Mouse (Mus musculus): ENCODE measurements around the gene Ptgds. TPM values are rescaled to one million over a fixed set of nuclear protein-coding genes. Genes with fewer than 3 reads are reported as not detected.

The Ptgds gene
- total RNA-seq, 2 experiments from 2014 or later, result 1,926 to 2,241 TPM

DNA sequence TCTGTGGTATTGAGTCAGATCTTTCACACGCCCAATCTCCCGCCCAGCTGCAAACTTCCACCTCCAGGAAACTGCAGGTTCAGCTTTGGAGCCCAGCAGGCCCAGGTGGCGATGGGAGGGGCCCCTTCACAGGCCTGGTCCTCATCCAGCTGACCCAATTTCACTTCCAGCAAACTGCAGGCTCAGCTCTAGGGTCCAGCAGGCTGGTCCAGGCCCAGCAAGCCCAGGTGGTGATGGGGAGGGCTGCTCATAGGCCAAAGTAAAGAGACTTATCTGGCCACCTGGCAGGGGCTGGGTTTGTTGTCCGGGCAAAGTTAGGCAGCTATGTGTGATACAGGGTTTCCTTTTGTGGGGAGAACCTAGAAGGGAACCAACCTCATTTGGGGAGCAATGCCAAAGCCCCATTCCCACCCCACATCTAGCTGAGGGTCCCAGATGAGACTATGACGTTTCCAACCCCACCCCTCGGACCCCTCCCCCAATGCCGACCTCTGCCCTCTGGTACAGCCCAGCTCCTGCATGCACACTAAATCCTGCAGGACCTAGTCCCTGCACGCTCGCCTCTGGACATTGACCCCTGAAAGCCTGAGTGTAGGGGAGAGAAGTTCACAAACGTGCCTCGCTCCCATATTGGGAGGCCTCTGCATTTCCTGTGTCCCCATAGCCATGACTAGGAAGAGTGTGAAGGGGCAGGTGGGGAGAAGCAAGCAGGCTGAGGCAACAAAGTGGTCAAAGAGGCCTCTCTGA, 15.2 kb upstream of the Ptgds start:
- intact Hi-C loops (cut with DNase I), result loop anchor here (10.0 kb wide), 1 partner anchor 60 kb away; the partner anchor contains the start of genes Abca2 and Fut7
- DNase-seq (ENCODE audit: low spot score in 2 of 2), result no peak

GRCm38 (mm10) chr2:25482969-25483368, 13.1 kb upstream of the Ptgds start:
- DNase-seq (ENCODE audit: low spot score in 2 of 2), result no peak
- intact Hi-C loops (cut with DNase I), result loop anchor here (10.0 kb wide), 1 partner anchor 58 kb away; the partner anchor contains the start of genes Abca2 and Fut7

- intact Hi-C loops (cut with DNase I), result loop anchor here (10.0 kb wide), 1 partner anchor 56 kb away; the partner anchor contains the start of genes Abca2 and Fut7
Measured at GRCm38 (mm10) chr2:25480541-25480940, 10.7 kb upstream of the Ptgds start.

GRCm38 (mm10) chr2:25479551-25480311, 9.9 kb upstream of the Ptgds start:
- no peak for DNase-seq (ENCODE audit: low spot score in 2 of 2)
- intact Hi-C loops (cut with DNase I), result loop anchor here (10.0 kb wide), 1 partner anchor 55 kb away; the partner anchor contains the start of genes Abca2 and Fut7

More at GRCm38 (mm10) chr2:25480541-25480940, 10.7 kb upstream of the Ptgds start:
- no peak for DNase-seq (ENCODE audit: low spot score in 2 of 2)

DNA sequence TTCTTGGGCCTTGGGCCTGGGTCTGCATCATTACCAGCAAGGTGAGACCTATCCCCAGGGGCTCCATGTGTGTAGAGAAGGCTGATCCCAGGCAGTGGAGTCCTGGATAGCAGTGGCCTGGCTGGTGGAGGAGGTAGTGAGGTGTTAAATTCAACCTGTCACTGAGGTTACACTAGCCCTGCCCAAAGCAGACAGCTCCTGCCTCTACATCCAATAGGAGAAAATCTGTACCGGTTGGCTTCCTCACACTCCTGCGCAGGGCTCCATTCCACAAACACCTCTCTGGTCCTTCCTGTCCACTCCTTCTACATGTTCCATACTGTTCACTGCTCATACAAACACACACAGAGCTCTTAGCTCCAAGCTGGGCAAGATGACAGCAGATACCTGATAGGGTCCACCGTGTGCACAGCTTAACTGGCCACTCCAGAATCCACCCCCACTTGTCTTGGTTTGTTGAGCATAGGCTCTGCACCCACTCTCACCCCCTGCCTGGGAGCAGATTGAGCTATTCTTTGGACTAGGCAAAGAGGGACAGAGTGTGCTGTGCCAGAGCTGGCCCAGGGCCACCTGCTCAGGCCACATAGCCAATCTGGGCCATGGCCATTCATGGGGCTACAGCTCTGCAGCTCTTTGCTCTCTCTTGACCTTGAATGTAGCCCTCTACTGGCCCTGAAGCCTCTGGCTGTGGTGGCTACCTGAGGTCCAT, 8.3 kb upstream of the Ptgds start:
- intact Hi-C loops (cut with DNase I), result no loop called here
- no peak for DNase-seq (ENCODE audit: low spot score in 2 of 2)

DNA sequence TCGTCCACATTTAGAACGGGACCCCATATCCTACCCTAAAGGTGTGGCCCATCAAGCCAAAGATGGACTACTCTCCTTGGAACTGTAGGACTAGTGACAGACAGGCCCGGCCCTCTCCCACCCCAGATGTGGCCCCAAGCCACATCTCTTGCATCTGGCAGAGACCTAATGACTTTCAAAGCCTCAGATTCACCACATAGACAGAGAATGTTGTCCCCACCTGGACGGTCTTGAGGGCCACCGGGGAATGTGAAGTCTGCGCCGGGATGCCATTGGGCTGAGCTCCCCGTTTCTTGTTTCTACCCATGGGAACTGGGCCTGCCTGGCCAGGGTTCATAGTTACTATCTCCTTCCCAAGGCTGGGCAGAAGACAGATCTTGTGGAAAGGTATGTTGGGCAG, 7.7 kb upstream of the Ptgds start:
- no peak for DNase-seq (ENCODE audit: low spot score in 2 of 2)
- intact Hi-C loops (cut with DNase I), result no loop called here

DNA sequence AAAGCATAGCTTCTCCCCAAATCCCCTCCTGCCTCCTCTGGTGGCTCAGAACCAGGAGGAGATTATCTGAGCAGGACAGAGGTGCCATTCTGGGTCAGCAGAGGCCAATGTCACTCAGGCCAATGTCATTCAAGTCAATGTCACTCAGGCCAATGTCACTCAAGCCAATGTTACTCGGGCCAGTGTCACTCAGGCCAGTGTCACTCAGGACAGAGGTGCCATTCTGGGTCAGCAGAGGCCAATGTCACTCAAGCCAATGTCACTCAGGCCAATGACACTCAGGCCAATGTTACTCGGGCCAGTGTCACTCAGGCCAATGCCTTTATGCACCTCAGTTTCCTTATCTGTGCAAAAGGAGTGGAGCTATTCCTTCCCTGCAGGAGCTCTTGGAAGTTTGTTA, 2.7 kb upstream of the Ptgds start:
- DNase-seq (ENCODE audit: low spot score in 2 of 2), result no peak
- intact Hi-C loops (cut with DNase I), result no loop called here

DNA sequence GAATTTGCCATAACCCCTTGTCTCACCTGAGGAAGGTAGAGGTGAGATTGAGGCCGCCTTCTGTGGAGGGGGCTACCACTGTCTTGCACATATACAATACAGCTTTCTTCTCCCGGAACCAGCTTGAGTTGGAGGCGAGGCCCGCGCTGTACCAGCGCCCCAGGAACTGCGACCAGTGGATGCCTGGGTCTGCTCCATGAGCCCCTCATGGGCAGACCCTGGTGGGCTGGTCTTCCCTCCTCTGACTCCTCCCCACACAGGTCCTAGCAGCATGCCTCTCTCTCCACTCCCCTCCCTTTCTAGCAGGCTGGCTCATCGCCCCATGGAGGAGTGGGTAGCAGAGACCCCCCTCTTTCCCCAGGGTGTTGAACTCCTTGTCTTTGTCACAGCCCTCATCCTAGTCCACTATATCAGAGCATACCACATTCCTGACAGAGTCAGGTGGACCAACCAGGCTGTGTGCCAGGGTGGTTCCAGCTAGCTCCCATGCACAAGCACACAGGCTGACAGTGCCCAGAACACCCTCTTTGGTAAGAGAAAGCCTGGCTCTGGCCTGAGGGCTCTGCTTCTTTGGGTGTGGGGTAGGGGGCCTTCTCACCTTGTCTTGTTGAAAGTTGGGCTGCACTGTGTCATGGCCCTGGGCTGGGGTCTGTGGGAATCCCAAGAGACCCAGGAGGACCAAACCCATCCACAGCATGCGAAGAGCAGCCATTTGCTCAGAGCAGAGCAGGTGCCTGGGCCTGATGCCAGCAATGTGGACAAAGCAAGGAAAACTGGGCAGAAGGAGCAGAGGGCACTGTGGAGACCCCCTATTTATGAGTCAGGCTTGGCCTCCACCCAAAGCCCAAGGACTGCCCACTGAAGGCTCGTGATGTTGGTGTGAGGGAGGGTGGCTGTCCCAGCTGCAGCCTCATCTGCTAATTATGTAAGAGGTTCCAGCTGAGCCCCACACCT, 607 bp downstream of the Ptgds start:
- DNase-seq (ENCODE audit: low spot score in 2 of 2), result peak; percentile 42
- intact Hi-C loops (cut with DNase I), result no loop called here

DNA sequence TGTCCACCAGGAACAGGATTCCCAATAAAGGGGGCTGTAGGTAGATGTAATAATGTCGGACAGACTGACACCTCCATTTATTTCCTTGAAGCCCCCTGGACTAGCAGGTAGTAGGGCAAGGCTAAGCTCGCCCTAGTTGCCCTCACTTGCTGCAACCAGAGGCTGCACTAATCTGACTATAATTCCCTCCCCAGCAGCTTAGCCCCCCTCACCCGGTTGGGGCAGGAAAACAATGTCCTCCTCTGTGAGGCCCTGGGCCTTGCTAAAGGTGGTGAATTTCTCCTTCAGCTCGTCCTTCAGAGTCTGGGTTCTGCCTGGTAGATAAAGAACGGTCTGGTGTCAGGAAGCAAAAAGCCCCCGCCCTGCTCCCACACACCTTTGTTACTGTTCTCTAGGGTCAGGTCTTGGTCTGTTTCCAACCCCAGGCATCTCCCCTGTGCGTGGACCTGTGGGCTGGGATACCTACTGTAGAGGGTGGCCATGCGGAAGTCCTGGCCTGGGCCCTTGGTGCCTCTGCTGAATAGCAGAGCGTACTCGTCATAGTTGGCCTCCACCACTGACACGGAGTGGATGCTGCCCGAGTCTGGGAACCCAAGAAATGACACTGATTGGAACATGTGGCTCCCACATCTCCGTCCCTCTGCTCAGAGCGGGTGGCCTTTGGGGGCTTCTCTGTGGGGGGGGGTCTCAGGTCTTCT, 2.1 kb downstream of the Ptgds start:
- no peak for DNase-seq (ENCODE audit: low spot score in 2 of 2)
- intact Hi-C loops (cut with DNase I), result no loop called here

DNA sequence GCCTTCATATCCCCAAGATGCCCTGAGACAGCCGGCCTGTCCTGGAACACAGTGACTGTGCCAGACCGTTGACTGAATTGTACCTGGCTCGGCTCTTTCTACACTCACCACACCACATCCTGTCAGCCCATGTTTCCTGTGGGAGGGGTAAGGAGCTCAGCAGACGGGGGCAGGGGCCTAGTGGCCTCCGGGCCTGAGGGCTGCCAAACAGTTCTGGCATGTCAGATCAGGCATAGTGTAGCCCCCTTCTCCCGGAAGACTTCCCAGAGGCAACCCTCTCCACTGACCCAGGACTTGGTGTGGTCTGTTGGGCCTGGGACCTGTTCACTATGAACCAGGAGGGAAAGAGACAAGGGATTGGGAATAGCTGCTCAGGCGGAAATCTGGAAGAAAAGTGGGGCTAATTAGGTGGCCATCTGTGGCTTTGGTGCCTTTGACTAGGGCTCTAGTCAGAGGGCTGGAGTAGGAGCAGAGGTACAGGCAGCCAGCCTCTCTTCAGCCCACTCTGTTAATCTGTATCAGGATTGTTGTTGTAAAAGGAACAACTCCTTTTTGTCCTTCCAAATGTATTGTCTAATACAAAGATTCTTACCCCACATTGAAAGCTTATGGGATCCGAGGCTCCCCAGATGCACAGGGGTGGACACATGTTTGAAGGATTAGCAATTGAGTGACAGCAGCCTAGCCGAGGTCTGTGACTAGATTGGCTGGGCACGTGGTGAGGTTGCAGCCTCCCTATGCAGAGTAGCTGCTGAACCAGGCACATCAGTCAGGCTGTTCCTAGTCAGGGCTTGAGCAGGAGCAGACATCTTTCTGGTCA, 3.8 kb downstream of the Ptgds start:
- DNase-seq (ENCODE audit: low spot score in 2 of 2), result no peak
- intact Hi-C loops (cut with DNase I), result no loop called here

DNA sequence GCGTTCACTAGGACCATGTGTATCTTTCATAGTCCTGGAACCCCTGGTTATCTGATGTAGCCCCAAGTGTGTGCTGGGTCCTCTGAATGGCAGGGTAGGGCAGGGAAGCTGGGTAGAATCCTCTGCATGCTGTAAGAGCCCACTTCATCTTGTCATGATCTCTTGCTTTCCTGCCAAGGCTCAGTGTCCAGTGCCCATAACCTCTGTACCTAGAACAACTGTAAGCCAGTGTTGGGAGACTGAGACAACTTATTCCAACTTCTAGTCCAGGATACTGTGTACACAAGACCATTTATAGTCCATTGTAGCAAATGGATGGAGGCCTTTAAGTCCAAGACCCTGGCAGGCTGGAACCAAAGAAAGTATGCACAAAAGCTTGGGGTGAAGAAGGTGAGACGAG, 4.6 kb downstream of the Ptgds start:
- intact Hi-C loops (cut with DNase I), result no loop called here
- no peak for DNase-seq (ENCODE audit: low spot score in 2 of 2)

DNA sequence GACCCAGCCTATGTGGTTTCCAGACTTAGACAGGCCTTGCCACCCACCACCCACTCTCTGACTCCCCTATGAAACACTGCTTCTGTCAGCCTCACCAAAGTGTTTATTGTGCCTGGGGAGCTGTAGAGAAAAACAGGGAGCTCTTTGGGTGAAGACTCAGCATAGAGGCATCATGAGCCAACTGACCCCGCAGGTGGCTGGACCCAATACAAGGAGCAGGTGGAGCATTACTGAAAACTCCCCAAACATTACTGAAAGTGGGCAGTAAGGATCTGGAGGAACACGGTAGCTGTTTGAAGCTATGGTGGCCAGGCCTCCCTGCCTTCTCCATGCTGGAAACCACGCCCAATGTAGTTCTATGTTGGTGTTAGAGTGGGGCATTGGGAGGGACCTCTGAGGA, 6.2 kb downstream of the Ptgds start:
- DNase-seq (ENCODE audit: low spot score in 2 of 2), result no peak
- intact Hi-C loops (cut with DNase I), result no loop called here

DNA sequence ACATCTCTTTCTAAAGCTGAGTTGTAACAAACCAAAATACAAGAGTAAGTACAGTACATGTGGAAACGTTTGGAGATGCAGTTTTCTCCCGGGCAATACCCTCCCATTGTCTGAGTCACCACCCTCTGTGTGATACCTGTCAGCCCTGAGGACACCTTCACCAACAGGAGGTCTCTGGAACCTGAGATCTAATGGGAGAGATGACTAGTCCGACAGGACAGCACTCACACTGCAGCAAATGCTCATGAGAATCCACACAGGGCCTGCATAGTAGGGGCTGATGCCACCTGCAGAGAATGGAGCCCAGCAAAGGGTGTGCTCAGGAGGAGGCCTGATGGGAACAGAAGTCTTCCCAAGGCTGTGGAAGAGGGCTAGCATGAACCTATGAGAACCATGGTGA, 8.4 kb downstream of the Ptgds start:
- DNase-seq (ENCODE audit: low spot score in 2 of 2), result no peak
- intact Hi-C loops (cut with DNase I), result loop anchor here (2.0 kb wide), 2 partner anchors 33 to 39 kb away; partner anchors contain the start of genes Abca2, C8g and Fbxw5

DNA sequence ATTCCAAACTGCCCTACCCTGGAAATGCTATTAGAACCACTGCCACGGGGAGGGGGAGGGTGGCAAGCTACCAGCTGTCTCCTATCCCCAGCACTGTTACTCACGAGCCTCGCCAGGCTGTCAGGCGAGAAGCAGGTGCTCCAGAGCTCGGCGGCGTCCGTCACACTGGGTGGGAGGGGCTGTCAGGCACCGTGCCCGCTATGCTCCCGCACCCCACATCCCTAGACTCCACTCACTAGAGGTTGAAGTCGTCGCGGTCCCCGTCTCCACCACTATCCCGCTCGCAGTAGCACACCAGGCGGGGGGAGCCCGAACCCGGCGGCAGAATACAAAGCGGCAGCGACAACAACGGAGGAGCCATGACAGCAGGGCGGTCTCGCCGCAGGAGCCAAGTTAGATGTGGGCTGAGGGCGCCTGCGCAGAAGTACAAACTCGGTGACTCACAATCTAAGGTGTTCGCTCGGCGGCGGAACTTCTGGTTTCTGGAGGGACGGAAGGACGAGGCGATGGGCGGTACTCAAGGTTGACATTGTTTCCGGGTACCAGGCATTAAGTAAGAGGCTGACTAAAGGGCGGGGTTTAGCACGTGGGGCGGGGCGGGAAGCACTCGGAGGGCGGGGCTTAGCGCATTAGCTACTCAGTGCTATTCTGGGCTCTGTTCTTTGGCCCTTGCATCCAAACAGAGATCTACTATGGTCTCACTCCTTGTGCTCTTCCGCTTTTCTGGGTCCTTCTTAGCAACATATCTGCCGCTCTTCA, 9.1 kb downstream of the Ptgds start, which contains the start of gene Paxx:
Gene Paxx, minus strand, starts transcription at position 544 of the 759 bp plus-strand sequence.
- intact Hi-C loops (cut with DNase I), result loop anchor here (2.0 kb wide), 2 partner anchors 32 to 40 kb away; partner anchors contain the start of genes Abca2, C8g and Fbxw5
- DNase-seq (ENCODE audit: low spot score in 2 of 2), result peak; percentile 94 to 98

- DNase-seq (ENCODE audit: low spot score in 2 of 2), result peak; percentile 26 to 30
- intact Hi-C loops (cut with DNase I), result loop anchor here (2.0 kb wide), 2 partner anchors 31 to 41 kb away; partner anchors contain the start of genes Abca2, C8g and Fbxw5
Measured at GRCm38 (mm10) chr2:25460135-25460534, 9.7 kb downstream of the Ptgds start.

GRCm38 (mm10) chr2:25458911-25459310, 10.9 kb downstream of the Ptgds start:
- DNase-seq (ENCODE audit: low spot score in 2 of 2), result no peak
- intact Hi-C loops (cut with DNase I), result no loop called here

Data from left cerebral cortex, postnatal 25 days (tissue).